Mouse (Mus musculus) MEL (cell line): ENCODE results near the gene Car4. TPM values are rescaled to one million over a fixed set of nuclear protein-coding genes. Genes with fewer than 3 reads are reported as not detected.

Experiments used
- DNase-seq: peaks from one replicate; pipeline ENCODE4 v3.0.0; 2011; ENCODE audit warnings: low read depth, low spot score
- H3K27ac ChIP-seq: 2 replicates; pipeline ENCODE4 v1.5.1; 2012; ENCODE audit warnings: low read depth, mild to moderate bottlenecking, control low read depth, low read length, moderate library complexity; ENCODE audit not compliant: control insufficient read depth
- H3K27me3 ChIP-seq, 2 experiments: fragments of 150-350 bp in 1 of 2; sonication (generic) in 1 of 2; 2 replicates each; pipeline ENCODE4 v1.6.1; 2012; ENCODE audit warnings: low read length in 2 of 2, mild to moderate bottlenecking in 2 of 2, improper control_type of control experiment in 1 of 2, moderate library complexity in 1 of 2; ENCODE audit not compliant: insufficient read depth in 2 of 2, control insufficient read depth in 1 of 2
- H3K36me3 ChIP-seq, 2 experiments: 2 replicates each; pipeline ENCODE4 v1.6.1; 2012 to 2014; ENCODE audit warnings: low read length in 2 of 2, improper control_type of control experiment in 1 of 2, inconsistent platforms in 1 of 2, mild to moderate bottlenecking in 1 of 2; ENCODE audit not compliant: insufficient read depth in 2 of 2, control insufficient read depth in 1 of 2
- H3K4me1 ChIP-seq, 2 experiments: fragments of 150-350 bp in 1 of 2; sonication (generic) in 1 of 2; 2 replicates each; pipeline ENCODE4 v1.6.1; 2012; ENCODE audit warnings: low read length in 2 of 2, improper control_type of control experiment in 1 of 2, mild to moderate bottlenecking in 1 of 2; ENCODE audit not compliant: insufficient read depth in 2 of 2, control insufficient read depth in 1 of 2
- H3K4me3 ChIP-seq, 2 experiments: fragments of 150-350 bp in 1 of 2; sonication (generic) in 1 of 2; 2 replicates each; pipeline ENCODE4 v1.5.1; 2012; ENCODE audit warnings: low read depth in 2 of 2, low read length in 2 of 2, mild to moderate bottlenecking in 2 of 2, moderate library complexity in 2 of 2, control low read depth in 1 of 2, improper control_type of control experiment in 1 of 2; ENCODE audit not compliant: control insufficient read depth in 1 of 2, insufficient read depth in 1 of 2
- H3K79me2 ChIP-seq: 2 replicates; pipeline ENCODE4 v1.6.1; 2012; ENCODE audit warnings: mild to moderate bottlenecking, low read length, moderate library complexity; ENCODE audit not compliant: control insufficient read depth, poor library complexity, insufficient read depth
- H3K9ac ChIP-seq: 2 replicates; pipeline ENCODE4 v1.6.1; 2012; ENCODE audit warnings: low read depth, mild to moderate bottlenecking, control low read depth, low read length, moderate library complexity; ENCODE audit not compliant: control insufficient read depth, poor library complexity, severe bottlenecking
- H3K9me3 ChIP-seq: fragments of 150-350 bp; sonication (generic); replicated peaks from 2 replicates; pipeline ENCODE4 v1.6.1; 2012; ENCODE audit warnings: mild to moderate bottlenecking, low read length, improper control_type of control experiment, moderate library complexity; ENCODE audit not compliant: insufficient read depth
- ELF1 ChIP-seq: IDR thresholded peaks from 2 replicates; pipeline ENCODE4 v1.6.1; 2014; ENCODE audit warnings: low read depth, mild to moderate bottlenecking, inconsistent platforms, low read length, improper control_type of control experiment, moderate library complexity
- GABPA ChIP-seq: IDR thresholded peaks from 2 replicates; pipeline ENCODE4 v1.6.1; 2012; ENCODE audit warnings: low read depth, mild to moderate bottlenecking, inconsistent platforms, low read length, improper control_type of control experiment, moderate library complexity
- JUND ChIP-seq: IDR thresholded peaks from 2 replicates; pipeline ENCODE4 v1.6.1; 2011; ENCODE audit warnings: low read depth, mild to moderate bottlenecking, improper control_type of control experiment, low read length
- MEF2A ChIP-seq: IDR thresholded peaks from 2 replicates; pipeline ENCODE4 v1.6.1; 2014; ENCODE audit warnings: low read depth, mild to moderate bottlenecking, inconsistent platforms, low read length, improper control_type of control experiment; ENCODE audit not compliant: poor library complexity, insufficient replicate concordance, severe bottlenecking; ENCODE audit errors: extremely low read depth
- MXI1 ChIP-seq: IDR thresholded peaks from 2 replicates; pipeline ENCODE4 v1.6.1; 2011; ENCODE audit warnings: mild to moderate bottlenecking, low read depth, low read length, improper control_type of control experiment
- MYB ChIP-seq: IDR thresholded peaks from 2 replicates; pipeline ENCODE4 v1.6.1; 2011; ENCODE audit warnings: mild to moderate bottlenecking, low read depth, low read length, improper control_type of control experiment
- NRF1 ChIP-seq: IDR thresholded peaks from 2 replicates; pipeline ENCODE4 v1.6.1; 2014; ENCODE audit warnings: low read depth, mild to moderate bottlenecking, inconsistent platforms, low read length, improper control_type of control experiment, moderate library complexity; ENCODE audit not compliant: poor library complexity, insufficient read depth, severe bottlenecking
- POLR2A ChIP-seq, 2 experiments: IDR thresholded peaks; 2 replicates each; pipeline ENCODE4 v1.6.1; 2011 to 2012; ENCODE audit warnings: low read length in 2 of 2, mild to moderate bottlenecking in 2 of 2, control low read depth in 1 of 2, improper control_type of control experiment in 1 of 2, low read depth in 1 of 2, moderate library complexity in 1 of 2; ENCODE audit not compliant: control insufficient read depth in 1 of 2, insufficient read depth in 1 of 2, poor library complexity in 1 of 2
- SIN3A ChIP-seq: IDR thresholded peaks from 2 replicates; pipeline ENCODE4 v1.6.1; 2012; ENCODE audit warnings: low read length, improper control_type of control experiment, inconsistent platforms
- SMC3 ChIP-seq: IDR thresholded peaks from 2 replicates; pipeline ENCODE4 v1.6.1; 2011; ENCODE audit warnings: low read depth, low read length, improper control_type of control experiment
- TCF12 ChIP-seq: IDR thresholded peaks from 2 replicates; pipeline ENCODE4 v1.6.1; 2014; ENCODE audit warnings: low read depth, mild to moderate bottlenecking, inconsistent platforms, low read length, improper control_type of control experiment, moderate library complexity
- USF2 ChIP-seq, 2 experiments: IDR thresholded peaks; 2 replicates each; pipeline ENCODE4 v1.6.1; 2011 to 2012; ENCODE audit warnings: improper control_type of control experiment in 2 of 2, low read length in 2 of 2, borderline replicate concordance in 1 of 2, inconsistent platforms in 1 of 2, low read depth in 1 of 2, mild to moderate bottlenecking in 1 of 2; ENCODE audit not compliant: insufficient read depth in 1 of 2
- ZC3H11A ChIP-seq: IDR thresholded peaks from 2 replicates; pipeline ENCODE4 v1.6.1; 2012; ENCODE audit warnings: low read depth, mild to moderate bottlenecking, inconsistent platforms, low read length, improper control_type of control experiment
- ZKSCAN1 ChIP-seq: IDR thresholded peaks from 2 replicates; pipeline ENCODE4 v1.6.1; 2012; ENCODE audit warnings: low read depth, mild to moderate bottlenecking, inconsistent platforms, low read length, improper control_type of control experiment, moderate library complexity
- ZMIZ1 ChIP-seq: IDR thresholded peaks from 2 replicates; pipeline ENCODE4 v1.6.1; 2012; ENCODE audit warnings: low read depth, mild to moderate bottlenecking, inconsistent platforms, low read length, improper control_type of control experiment, moderate library complexity
- polyA plus RNA-seq, 2 experiments: library from polyadenylated mRNA; stranded (reverse) in 1 of 2; unstranded in 1 of 2; fragments of >175 nt in 1 of 2; fragments of >200 nt in 1 of 2; gene quantifications; 2 replicates each; pipeline versions ENCODE4 v1.2.1 to v1.2.4; 2012; ENCODE audit warnings: low replicate concordance in 2 of 2, low read depth in 1 of 2; ENCODE audit not compliant: insufficient read length in 2 of 2, insufficient read depth in 1 of 2, missing spikeins in 1 of 2
- total RNA-seq: library from RNA; depleted of rRNA; stranded (reverse); fragments of 300-350 nt; gene quantifications from 2 replicates; pipeline ENCODE4 v1.2.3, GENCODE M21; 2012

The Car4 gene
- total and polyA plus RNA-seq, 3 experiments, result not detected

- H3K36me3 ChIP-seq, result no peaks in the 10 kb centered on the region
- TF ChIP-seq ZKSCAN1 (no peak), GABPA (no peak), MXI1 (no peak), ZC3H11A (no peak), MYB (no peak), MEF2A (no peak), ELF1 (no peak), NRF1 (no peak), SIN3A (no peak), SMC3 (no peak)
- TF ChIP-seq, all 39 proteins: peak for 0
- no peak for DNase-seq
Observed at GRCm38 (mm10) chr11:84972067-84972466, 14.5 kb downstream of the Car4 start.

GRCm38 (mm10) chr11:84973661-84974060 lies 16.1 kb downstream of the Car4 start:
- Histone ChIP-seq H3K4me1 (peaks cover 0 to 4% of the 10 kb centered on the region in 2 experiments; a peak in 1 of 4 replicates), H3K9me3 (no peaks in the 10 kb centered on the region), H3K27ac (no peak overlapping the region), H3K79me2 (no peaks in the 10 kb centered on the region), H3K9ac (no peak overlapping the region), H3K4me3 (no peak overlapping the region), H3K36me3 (no peaks in the 10 kb centered on the region), H3K27me3 (0 out of 4 replicates have a peak, but pooled peaks cover 0 to 2% of the 10 kb centered on the region in 2 experiments)
- no peak for DNase-seq
- TF ChIP-seq ZC3H11A, result no peak
- TF ChIP-seq TCF12, result no peak
- no peak for TF ChIP-seq MEF2A
- TF ChIP-seq POLR2A (IDR thresholded peaks at IDR 0.05; ENCODE audit: control insufficient read depth in 1 of 2, insufficient read depth in 1 of 2, low read depth in 1 of 2, low read length in 2 of 2, poor library complexity in 1 of 2), result no peak
- TF ChIP-seq JUND, result no peak
- no peak for TF ChIP-seq NRF1
- TF ChIP-seq ZMIZ1, result no peak
- TF ChIP-seq ELF1, result no peak
- TF ChIP-seq USF2 (IDR thresholded peaks at IDR 0.05; ENCODE audit: borderline replicate concordance in 1 of 2, insufficient read depth in 1 of 2, low read depth in 1 of 2, low read length in 2 of 2), result no peak

More at GRCm38 (mm10) chr11:84972067-84972466, 14.5 kb downstream of the Car4 start:
- no peaks in the 10 kb centered on the region for H3K9me3 ChIP-seq
- H3K27ac ChIP-seq, result no peak overlapping the region
- no peaks in the 10 kb centered on the region for H3K79me2 ChIP-seq
- H3K9ac ChIP-seq, result no peak overlapping the region
- H3K4me1 ChIP-seq, result no peaks in the 10 kb centered on the region
- H3K27me3 ChIP-seq, result 0 out of 4 replicates have a peak, but pooled peaks cover 0 to 2% of the 10 kb centered on the region in 2 experiments
- no peak overlapping the region for H3K4me3 ChIP-seq
